In the genomic region with DNA sequence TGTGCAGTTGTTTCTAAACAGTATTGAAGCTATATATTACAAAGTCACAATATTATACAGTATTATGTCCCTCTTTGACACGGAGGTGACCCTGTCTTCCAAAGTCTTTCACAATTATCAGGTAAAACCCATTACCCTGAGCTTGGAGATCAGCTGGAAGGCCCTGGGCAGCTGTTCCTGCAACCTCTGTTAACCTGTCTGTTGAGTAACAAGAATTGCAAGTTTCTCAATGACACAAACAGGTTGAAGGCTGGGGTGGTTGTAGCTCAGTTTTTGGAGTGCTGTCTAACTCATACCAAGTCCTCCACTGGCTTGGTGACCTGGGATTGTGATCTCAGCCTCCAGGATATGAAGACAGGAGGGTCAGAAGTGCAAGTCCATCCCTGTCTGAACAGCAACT, we compare ENCODE assay signal across 39 mouse cellular contexts. TPM values are rescaled to one million over a fixed set of nuclear protein-coding genes. Genes with fewer than 3 reads are reported as not detected.
"Had no signal": no experiment of that assay in that cellular context is flagged by ENCODE, and none has a peak within 500 bp of the region (broad histone marks: within the 10 kb centered on the region; RNA-seq: fewer than 3 reads in every experiment).

No protein-coding gene starts in this region.

- DNase-seq: gastrocnemius, postnatal 14 days; heart, adult 18-20 months; heart, postnatal 10 days; kidney, postnatal 14 days; layer of hippocampus, adult 9-11 months; layer of hippocampus, postnatal 36 days; left cerebral cortex, postnatal 4 days had no signal

- H3K4me3 ChIP-seq: heart, embryonic 10.5 days; heart, embryonic 12.5 days; hindbrain, embryonic 13.5 days; hindbrain, embryonic 15.5 days; kidney, embryonic 15.5 days; limb, embryonic 13.5 days; limb, embryonic 15.5 days; liver, embryonic 12.5 days had no signal

- H3K36me3 ChIP-seq: heart, embryonic 10.5 days; heart, embryonic 12.5 days; hindbrain, embryonic 13.5 days; hindbrain, embryonic 15.5 days; kidney, embryonic 15.5 days; limb, embryonic 13.5 days; limb, embryonic 15.5 days; liver, embryonic 12.5 days had no signal

- H3K27me3 ChIP-seq: heart, embryonic 12.5 days; hindbrain, embryonic 13.5 days; hindbrain, embryonic 15.5 days; kidney, embryonic 15.5 days; limb, embryonic 13.5 days; limb, embryonic 15.5 days; liver, embryonic 12.5 days had no signal

- H3K4me1 ChIP-seq: heart, embryonic 10.5 days; heart, embryonic 12.5 days; hindbrain, embryonic 13.5 days; hindbrain, embryonic 15.5 days had no signal

- H3K27ac ChIP-seq: heart, embryonic 10.5 days; hindbrain, embryonic 13.5 days; hindbrain, embryonic 15.5 days; hindbrain, postnatal 0 days; kidney, embryonic 15.5 days; kidney, postnatal 0 days; limb, embryonic 13.5 days; limb, embryonic 15.5 days; liver, embryonic 12.5 days; liver, embryonic 14.5 days had no signal

RNA-seq across cellular contexts. Expression of a gene that starts 26.7 kb away (rescaled TPM):
- total RNA-seq: gastrocnemius, adult 18-20 months; gastrocnemius, adult 8-10 months; gastrocnemius, postnatal 14 days; gastrocnemius, postnatal 4 days; heart, adult 18-20 months; heart, adult 8-10 months; heart, postnatal 10 days; heart, postnatal 25 days; hematopoietic stem cell, adult 5-6 weeks; hindbrain, postnatal 0 days; layer of hippocampus, adult 18-20 months; layer of hippocampus, adult 8-10 months; layer of hippocampus, postnatal 14 days; layer of hippocampus, postnatal 36 days; left cerebral cortex, adult 18-20 months; left cerebral cortex, adult 8-10 months; left cerebral cortex, postnatal 10 days; left cerebral cortex, postnatal 25 days; left cerebral cortex, postnatal 4 days had no signal
- polyA plus RNA-seq: heart, embryonic 10.5 days; heart, embryonic 12.5 days; heart, embryonic 14.5 days; heart, embryonic 16.5 days; hindbrain, embryonic 11.5 days; hindbrain, embryonic 13.5 days; hindbrain, embryonic 15.5 days; hindbrain, postnatal 0 days; intestine, embryonic 14.5 days; intestine, embryonic 16.5 days; kidney, adult 2 months; kidney, embryonic 15.5 days; kidney, postnatal 0 days; large intestine, adult 2 months; limb, embryonic 11.5 days; limb, embryonic 13.5 days; limb, embryonic 15.5 days; liver, embryonic 12.5 days; liver, embryonic 14.5 days had no signal
